Mouse (Mus musculus): ENCODE data around the gene Zbp1.

Zbp1 gene

GRCm38 (mm10) chr2:173218416-173219141 is at the start of gene Zbp1:
Zbp1 (minus strand) TSS chr2:173218923.
- no peak for DNase-seq

DNA sequence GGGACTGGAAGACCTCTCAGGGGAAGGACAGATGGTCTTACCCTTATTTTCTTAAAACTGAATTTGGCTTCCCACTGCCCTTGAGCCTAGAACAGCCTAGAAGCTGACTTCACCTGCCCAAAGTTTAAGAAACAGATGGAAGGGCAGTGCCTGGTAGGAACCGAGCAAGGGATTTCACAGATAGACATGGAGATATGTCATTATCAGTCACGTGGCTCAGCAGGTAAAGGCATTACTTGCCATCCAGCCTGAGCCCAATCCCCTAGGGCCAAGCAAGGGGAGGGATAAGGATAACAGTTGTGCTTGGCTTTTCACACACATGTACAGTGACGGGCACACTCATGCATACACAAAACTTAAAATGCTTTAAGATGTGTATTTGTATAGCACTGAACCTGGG is 48.8 kb upstream of the Zbp1 start:
- DNase-seq, result no peak

- DNase-seq, result no peak
Observed at GRCm38 (mm10) chr2:173266349-173267112, 47.8 kb upstream of the Zbp1 start.

DNA sequence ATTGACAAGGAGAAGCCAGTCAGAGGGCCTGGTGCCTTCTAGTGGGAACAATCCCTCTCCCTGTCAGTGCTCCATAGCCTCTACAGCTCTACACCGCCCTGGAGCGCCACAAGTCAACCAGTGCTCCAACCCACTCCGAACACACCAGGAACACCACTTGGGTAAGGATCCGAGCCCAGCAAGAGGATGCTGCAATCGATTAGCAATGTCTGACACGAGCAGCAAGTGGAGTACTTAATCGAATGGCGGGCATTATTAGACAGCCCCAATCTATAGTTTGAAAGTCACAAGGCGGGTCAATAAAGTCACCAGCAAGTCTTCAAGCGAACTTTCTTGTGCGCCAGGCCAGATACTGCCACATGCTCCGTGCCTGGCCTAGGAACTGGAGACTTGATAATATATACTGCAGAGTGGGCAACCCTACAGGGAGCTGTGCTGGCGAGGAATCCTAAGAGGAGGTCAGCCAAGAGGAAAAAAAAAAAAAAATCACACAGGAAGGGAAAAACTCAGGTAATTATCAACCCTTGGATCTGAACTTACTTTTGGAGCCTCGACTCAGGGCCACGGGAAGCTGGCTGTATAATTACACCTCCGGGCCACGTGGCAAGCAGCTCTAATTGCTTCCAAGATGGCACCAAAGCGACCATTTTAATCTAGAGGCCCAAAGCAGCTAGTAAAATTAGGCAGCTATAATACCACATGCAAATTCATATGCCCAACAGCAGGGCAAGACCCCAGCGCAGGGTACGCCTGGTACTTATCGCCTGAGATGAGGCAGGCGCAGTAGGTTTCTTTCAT is 46.9 kb upstream of the Zbp1 start:
- no peak for DNase-seq

- no peak for DNase-seq
Observed at GRCm38 (mm10) chr2:173264467-173265128, 45.9 kb upstream of the Zbp1 start.

- no peak for DNase-seq
Observed at GRCm38 (mm10) chr2:173263636-173264330, 45.1 kb upstream of the Zbp1 start.

GRCm38 (mm10) chr2:173261497-173261896 is 42.8 kb upstream of the Zbp1 start:
- no peak for DNase-seq

GRCm38 (mm10) chr2:173258459-173259091 is 39.9 kb upstream of the Zbp1 start:
- DNase-seq, result no peak

DNA sequence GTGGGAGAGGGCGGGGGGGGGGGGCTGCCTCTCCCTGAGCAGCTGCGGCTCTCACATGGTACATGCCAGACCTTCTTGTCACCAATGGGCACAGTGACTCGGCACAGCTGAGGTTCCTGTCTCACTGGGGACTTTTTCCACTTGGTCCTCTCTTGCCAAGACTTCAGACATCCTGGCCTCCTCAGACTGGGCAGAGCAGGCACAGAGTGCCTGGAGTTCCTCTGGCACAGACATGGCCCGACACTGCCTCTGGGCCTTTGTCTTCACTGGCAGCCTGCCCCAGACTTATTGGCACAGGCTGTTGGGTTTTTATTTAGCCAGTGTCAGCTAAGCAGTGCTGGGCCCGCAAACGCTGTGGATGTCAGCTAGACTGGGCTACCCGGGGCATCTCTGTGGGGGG is 38.9 kb upstream of the Zbp1 start:
- peak; percentile 63 for DNase-seq

GRCm38 (mm10) chr2:173256552-173256949 is 37.8 kb upstream of the Zbp1 start:
- DNase-seq, result no peak

GRCm38 (mm10) chr2:173255810-173256551 is 37.3 kb upstream of the Zbp1 start:
- no peak for DNase-seq

- no peak for DNase-seq
Observed at GRCm38 (mm10) chr2:173253761-173254662, 35.3 kb upstream of the Zbp1 start.

DNA sequence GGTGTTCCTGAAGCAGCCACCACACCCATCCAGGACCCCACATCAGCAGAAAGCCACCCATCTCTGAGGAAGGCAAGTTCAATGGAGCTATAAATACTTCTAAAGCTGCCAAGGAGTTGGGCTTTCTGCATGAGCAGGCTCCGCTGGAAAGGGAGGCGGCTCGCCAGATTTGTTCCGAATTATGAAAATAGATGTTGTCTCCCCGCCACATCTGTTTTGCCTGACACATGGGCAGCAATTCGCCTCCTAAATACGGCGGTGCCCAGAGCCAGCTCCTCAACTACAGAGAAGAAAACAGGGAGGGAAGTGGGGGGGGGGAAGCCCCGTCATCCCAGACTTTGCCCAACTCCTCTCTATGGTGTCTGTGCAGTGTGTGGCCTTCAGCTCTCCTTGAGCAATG is 33.0 kb upstream of the Zbp1 start:
- peak; percentile 43 for DNase-seq

DNA sequence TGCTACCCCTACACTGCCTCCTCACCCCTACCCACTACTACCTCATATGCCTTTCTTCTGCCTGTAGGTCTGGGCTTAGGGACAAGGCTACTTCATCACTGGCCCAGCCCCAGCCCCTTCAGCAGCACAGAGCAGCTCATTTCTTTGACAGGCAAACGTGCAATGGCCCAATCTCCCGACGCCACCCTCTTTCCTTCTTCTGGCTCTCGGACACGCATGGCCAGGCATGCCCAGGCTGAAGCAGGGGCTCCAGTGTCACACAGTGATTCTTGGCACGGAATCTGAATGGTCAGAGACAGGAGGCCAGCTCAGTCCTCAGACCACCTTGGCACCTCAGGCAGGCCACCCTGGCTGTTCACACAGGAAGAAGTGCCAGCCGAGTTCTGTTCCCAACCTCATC is 32.4 kb upstream of the Zbp1 start:
- no peak for DNase-seq

DNA sequence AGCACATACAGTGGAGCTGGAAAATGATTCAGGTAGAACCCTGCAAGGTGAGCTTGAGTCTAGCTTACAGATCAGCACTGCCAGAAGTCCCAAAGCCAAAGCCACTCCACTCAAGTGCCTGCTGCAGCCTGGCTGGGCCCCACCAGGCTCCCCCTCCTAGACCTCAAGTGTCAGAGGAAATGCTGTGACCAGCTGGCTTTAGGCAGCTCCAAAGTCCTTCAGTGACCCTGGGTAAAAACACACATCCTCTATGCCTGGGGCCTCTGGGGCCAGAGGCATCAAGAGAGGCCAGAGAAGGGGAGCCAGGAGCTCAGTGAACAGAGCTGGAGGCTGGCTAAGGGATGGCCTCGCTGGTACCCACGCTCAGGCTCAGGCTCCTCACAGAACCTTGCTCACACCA is 31.7 kb upstream of the Zbp1 start:
- no peak for DNase-seq

- no peak for DNase-seq
Observed at GRCm38 (mm10) chr2:173249965-173250364, 31.2 kb upstream of the Zbp1 start.

DNA sequence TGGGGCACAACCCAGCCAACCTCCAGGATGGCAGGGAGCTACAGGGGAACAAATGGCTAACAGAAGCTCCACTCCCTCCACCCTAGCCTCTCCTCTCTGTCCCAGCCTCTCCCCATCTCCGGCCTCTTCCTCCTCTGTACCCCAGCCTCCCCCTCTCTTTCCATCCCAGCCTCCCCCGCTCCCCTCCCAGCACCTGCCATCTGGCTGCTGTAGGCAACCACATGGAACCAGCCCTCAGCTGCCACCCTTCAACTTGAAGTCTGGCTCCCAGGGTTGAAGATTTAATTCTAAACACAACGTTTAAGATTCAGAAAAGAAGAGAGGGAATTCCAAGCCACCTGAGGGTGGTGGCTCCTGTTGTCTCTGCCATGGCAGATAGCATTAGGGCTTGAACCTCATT is 30.7 kb upstream of the Zbp1 start:
- DNase-seq, result no peak

- no peak for DNase-seq
Observed at GRCm38 (mm10) chr2:173248822-173249221, 30.1 kb upstream of the Zbp1 start.

- no peak for DNase-seq
Observed at GRCm38 (mm10) chr2:173247911-173248310, 29.2 kb upstream of the Zbp1 start.

DNA sequence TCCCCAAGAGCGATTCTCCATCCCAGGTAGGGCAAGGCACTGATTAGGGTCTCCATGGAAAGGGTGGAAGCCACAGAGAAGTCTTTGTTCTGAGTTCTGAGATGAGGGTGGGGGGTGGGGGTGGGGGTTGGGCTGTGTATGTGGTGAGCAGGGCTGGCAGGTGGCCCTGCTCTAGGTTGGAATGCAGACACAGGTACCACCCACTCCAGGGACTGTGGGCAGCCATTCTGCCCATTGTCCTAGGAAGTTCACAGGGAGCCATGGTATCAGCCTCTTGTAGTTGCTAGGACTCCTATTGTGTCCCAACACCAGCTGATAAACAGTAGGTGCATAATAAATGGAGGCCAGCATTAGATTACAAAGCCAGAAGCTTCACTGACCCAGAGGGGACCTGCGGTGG is 28.5 kb upstream of the Zbp1 start:
- no peak for DNase-seq
